Mouse (Mus musculus) frontal cortex, postnatal 25 days (tissue): ENCODE data around the gene Ube2b.

Experiments
- DNase-seq, 2 experiments: peaks; one replicate each; pipeline ENCODE4 v3.0.0; 2022; ENCODE audit warnings: low spot score in 2 of 2

The Ube2b gene

DNA sequence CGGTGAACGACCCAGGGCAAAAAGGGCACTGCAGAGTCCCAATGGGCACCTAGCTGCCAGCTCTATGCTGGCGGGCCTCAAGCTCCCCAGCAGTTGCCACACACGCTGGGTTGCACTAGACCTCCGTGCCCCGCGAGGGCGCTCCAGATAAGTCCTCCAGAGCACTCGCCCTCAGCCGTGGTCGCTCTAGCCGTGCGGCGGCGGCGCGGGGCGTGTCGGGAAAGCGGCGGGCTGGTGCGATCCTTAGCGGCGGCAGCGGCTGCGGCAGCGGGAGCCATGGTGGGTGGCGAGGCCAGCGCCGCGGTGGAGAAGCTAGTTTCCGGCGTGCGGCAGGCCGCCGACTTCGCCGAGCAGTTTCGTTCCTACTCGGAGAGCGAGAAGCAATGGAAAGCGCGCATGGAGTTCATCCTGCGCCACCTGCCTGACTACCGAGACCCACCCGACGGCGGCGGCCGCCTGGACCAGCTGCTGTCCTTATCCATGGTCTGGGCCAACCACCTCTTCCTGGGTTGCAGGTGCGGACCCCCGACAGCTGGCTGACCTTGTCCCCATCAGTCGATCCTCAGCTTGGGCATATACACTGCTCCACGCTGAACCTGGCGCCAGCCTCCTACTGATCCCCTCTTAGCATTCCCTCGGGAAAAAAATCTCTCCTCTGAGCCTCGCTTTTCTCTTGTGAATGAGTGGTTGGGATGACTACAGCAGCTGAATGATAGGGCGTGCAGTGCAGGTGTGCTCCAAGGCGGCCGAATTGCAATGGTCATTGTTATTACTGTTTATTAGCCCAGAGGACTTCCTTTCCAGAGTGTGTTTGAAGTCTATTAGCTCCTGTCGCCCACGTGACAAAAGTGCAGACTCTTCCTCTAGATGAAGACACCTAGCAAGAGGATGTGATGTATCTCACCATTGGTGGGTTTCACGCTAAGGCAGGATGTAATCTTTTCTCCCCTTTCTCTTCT, 32.8 kb downstream of the Ube2b start, which contains the start of gene Cdkn2aipnl:
Gene Cdkn2aipnl (plus strand): TSS at position 219 of the 959 bp plus-strand sequence.
- peak; percentile 96 to 99 for DNase-seq

DNA sequence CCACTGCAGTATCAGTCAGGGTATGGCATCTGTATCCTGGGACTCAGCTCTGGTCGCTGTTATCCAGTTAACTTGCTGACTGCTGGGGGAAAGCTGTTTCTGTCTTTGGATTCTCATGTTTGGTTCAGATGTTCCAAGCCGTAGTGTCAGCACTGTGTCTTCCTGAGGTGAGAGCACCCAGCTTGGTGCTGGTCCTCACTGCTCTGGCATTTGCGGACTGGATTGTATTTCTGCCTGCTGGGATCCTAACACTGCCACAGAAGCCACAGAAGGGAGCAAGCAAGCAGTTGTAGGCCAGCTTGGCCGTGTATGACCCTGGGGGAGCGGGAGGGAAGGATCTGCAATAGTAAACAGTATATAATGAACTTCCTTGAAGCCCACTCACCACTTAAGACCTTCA, 33.9 kb downstream of the Ube2b start:
- DNase-seq = no peak

DNA sequence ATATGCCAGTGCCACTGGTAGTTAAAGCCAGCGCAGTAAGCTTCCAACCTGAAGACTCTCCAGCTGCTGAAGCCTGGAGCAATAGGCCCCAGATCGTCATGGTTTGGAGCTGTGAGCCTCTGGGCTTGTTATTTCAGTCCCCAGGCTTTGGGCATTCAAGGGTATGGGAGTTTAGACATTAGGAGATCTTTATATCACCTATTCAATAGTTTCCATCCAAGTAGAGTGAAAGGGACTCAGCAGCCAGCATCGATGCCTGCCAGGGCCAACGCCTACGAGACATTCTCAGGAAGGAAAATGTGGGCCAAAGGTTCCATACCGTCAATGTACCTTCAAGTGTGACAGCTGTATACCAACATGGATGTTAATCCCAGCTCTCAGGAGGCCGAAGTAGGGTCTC, 38.3 kb downstream of the Ube2b start:
- no peak for DNase-seq

DNA sequence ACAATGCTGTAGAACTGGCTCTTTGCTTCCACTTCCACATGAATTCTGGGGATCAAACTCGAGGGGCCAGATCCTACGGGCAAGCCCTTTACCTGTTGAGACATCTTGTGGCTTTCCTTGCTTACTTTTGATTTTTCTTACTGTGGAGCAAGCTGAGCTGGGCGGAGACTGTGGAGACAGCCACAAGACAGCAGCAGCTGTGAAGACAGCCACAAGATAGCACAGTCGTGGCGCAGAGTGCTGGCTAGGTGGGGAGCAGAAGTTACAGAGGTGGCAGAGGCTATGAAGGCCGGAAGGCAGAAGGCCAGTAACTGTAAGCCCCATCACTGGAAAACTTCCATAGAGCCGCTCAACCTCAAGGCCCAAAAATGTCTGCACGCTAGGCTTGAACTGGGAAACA, 38.8 kb downstream of the Ube2b start:
- no peak for DNase-seq

DNA sequence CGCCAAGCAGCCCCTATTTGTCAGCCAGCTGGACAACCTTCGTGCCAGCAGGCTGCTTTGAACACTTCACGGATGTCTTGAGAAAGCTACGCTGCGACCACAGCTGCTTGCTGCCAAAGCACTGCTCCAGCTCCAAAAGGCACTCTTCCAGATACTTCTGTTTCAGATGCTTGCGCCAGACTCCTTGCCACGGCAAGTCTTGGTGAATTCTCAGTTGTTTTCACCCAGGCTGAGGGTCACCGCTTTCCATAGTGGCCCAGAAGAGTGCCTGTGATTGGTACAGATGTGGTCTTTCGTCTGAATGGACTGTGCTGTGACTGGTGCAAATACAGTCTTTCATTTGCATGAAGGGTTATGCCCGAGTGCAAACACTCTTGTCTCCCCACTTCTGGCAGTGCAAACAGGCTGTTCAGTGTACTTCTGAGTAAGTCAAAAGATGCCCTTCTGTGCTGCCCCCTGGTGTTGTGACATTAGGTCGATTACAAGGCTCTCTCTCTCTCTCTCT, 39.5 kb downstream of the Ube2b start:
- DNase-seq = no peak

DNA sequence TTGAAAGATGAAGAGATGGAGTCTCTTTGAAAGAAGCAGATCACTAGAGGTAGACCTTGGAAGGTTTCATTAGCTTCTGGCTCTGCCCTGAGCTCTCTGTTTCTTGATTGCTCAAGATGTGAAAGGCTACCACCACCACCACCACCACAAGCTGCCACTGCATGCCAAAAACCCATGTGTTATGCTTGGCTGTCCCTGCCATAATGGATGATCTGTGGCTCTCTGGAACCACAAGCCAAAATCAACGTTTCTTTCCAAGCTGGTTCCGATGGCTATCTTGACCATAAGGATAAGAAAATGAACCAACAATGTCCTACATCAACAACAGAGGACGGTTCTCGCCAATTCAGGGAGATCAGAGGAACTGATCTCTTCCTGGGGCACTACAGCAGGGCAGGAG, 40.5 kb downstream of the Ube2b start:
- DNase-seq = no peak

DNA sequence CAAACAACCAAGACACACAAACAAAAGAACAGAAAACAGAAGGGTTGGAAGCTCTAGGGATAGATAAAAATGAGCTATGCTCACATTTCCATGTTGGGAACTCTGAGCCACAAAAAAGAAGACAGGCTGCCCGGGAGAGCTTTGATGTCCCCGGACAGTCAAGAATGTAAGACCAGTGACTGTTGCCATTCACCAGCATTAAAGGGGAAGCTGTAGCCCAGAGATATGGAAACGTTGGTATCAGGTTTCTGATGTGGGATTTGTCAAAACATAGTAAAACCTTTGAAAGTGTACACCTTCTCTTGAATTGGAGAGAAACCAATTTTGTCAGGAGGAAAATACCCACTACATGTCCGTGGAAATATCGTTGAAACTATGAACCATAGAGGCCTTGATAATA, 41.1 kb downstream of the Ube2b start:
- no peak for DNase-seq

DNA sequence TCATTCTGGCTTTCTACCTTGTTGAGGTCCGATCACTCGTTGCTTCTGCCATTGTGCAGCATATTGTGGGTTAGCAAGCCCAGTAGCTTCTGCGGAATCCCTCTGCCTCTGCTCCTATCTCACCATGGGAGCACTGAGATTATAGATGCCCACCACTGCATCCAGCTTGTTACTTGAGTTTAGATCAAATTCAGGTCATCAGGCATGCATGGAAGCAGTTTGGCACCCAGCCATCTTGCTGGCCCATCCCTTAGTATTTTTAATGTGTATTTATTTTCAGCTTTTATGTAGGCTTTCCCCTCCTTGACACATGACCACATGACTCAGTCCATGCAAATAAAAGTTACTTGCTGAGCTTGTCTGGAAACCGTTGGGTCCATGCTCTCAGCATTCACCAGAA, 42.8 kb downstream of the Ube2b start:
- no peak for DNase-seq

DNA sequence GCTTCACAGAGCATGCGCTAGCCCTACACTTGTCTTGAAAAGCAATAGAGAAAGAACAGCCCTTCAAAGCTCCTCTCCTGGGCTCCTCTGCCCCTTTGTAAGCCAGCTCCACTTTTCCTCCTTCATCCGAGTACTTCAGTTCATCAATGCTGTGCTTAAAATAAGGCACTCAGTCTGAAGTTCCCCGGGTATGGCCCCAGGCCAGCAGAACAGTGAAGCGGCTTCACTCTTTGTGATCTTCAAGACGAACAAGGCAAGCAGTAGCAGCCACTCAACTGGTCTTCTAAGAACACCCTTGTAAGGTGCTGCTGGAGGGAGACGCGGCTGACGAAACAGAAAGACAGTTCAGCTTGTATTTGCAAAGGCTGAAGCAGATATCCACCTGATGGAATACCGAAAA, 44.5 kb downstream of the Ube2b start:
- DNase-seq = no peak

DNA sequence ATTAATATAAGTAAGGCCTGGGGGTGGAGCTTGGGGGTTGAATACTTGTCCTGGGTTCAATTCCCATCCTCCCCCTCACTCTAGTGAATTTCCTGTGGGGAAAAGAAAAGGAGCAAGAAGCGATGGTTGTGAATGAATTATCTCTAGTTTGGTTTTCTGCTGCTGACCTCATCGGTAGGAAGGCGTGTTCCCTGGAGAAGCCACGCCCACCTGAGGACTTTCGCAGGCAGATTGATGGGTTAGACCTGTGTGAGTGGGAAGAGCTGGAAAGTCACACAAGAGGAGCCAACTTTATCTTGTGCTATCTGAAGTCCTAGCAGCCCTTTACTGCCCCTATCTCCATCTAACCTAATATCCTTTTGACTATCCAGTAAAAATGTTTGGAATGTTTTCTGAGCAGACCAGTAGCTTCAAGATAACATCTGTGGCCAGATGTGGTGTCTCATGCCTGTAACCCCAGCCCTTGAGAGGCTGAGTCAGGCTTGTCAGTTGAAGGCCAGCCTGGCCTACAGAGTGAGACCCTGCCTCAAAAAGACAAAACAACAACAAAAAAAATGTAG, 48.6 kb downstream of the Ube2b start:
- no peak for DNase-seq

DNA sequence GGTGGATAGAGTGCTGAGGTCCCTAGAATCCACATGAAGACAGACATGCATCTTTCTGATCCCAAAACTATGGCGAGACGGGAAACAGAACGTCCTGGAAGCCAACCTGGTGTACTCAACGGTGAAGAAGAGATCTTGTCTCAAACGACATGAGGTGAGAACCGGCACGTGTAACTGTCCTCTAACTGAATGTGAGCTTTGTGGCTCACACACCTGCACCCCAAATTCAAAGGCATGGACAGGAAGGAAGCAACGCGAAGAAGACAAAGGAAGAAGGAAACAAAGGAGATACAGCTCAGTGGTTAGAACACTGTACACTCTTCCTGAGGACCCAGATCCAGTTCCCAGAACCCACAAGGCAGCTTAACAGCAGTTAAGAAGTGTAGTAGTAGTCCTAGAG, 50.6 kb downstream of the Ube2b start:
- DNase-seq = no peak

DNA sequence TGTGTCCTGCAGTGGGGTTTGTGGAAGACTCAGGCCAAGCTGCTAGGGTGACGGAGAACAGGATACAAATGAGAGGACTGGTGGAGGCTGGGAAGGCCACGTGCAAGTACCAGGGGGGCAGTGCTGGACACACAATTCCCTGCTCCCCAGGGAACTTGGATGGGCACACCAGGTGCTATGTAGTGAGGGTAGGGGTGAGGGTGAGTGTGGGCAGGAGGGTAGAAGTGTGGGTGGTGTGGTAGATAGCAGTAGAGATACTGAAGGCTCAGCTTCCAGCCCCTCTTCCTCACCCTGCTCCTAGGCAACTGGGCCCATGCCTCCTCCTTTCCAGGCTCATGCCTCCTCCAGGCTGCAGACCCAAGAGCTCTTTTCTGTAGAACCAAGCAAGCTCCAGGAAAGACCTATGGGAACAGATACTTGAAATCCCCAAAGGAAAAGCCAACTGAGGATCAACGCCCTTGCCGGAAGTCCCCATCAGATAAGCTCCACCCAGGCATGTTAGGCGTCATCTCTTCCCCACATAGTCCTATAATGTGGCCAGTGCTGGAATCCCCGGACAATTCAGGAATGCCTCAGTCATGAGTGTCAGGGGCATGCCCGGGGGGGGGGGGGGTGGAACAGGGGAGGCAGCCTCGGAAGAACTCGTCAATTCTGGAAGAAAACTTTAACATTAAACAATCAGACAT, 51.3 kb downstream of the Ube2b start:
- no peak for DNase-seq

DNA sequence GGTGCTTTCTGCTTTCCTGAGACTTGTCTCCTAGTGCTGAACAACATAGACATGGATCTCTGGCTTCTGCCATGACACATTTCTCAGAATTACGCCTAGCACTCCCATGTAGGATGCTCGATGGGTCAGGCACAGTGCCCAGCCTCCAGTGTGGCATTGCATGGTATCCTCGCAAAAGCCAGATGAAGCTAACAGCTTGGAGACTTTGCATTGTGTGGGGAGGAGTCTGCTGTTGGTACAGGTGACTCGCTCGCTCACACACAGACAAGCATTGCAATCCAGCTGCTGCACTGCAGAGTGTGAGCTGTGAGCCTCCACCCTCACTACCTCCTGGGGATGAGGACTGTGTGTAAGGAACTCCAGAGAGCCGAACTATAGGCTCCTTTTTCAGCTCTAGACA, 54.4 kb downstream of the Ube2b start:
- peak in 1 of 2 experiments; percentile 10 for DNase-seq

DNA sequence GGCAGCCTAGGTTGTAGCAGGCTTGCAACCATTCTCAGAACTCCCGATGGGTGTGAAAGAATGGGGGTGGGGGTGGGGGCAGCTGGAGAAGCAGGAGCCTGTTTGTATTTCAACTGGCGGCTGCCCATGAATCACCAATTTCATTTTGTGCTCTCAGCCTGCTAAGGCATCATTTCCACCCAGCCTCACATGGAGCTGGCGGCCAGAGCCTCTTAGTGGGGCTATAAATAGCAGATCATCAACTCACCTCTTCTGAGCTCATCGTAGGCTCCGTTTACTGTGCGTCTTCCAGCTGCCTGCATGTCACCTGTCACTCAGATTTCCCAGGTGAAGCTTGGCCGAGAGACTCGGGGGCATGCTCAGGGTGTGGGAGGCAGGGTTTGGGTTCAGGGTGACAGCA, 55.0 kb downstream of the Ube2b start:
- DNase-seq = peak; percentile 17 to 18

DNA sequence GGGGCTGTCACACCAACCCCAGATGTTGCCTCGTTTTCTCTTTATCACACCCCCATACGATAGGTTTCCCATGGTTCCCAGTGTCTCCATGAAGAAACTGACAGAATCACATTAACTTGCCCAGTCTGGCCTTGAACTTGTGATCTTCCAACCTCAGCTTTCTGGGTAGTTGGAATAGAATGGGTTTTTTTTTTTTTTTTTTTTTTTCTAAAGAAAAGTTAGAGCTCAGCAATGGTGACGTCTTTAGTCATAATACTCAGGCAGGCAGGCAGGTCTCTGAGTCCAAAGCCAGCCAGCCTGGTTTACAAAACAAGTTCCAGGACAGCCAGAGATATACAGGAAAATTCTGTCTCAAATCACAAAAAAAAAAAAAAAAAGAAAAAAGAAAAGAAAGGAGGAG, 56.3 kb downstream of the Ube2b start:
- no peak for DNase-seq

DNA sequence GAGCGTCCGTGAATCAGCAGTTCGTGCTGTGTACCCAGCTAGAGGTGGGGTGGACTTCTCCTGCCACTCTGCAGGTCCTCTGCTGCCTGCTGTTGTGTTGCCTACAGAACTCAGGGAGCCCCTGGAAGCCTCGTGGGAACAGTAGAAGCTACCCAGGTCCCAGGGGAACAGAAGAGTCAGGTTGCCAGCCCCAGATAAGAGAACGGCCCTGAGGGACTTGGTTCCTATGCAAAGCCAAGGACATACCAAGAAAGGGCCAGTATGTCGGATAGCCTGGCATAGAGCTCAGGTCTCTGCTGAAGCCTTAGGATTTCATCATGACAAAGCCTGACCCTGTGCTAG, 57.1 kb downstream of the Ube2b start:
- no peak for DNase-seq

DNA sequence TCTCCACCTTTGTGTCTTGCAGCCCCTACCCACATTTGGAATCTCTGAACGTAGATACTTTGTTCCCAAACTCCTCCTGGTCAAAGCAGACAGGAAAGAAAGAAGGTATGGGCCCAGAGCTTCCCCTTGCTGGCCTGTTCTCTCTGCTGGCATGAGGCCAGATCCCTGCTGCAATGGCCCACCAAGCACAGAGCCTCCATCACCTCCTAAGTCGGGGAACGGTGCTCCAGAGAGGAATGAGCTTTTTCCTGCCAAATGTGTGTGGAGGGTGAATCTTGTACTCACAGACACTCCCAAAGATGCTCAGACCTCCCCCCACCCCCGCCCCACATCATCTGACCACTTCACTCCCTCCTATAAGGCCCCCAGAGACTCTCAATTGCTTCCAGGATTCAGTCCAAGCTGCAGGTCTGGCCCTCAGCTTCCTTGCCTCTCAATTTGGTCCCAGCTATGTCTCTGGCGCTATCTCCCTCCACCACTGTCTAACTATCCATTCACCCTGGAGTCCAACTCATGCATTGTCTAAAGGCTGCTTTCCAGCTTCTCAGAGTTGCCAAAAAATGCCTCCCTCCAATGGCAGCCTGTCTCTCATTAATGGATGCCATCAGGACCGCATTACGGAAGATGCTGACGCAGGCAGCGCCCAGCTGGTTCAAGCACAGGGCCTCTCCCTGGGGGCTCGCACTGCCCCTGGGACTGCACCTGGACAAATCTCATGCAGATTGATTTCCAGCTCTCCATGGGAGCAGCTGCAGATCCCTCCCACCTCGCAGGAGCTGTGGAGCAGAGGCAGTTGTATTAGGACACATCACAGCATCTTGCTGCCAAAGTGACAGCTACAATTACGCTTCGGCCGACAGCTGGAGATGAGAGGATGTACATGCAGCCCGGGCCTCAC, 57.7 kb downstream of the Ube2b start:
- DNase-seq = no peak

DNA sequence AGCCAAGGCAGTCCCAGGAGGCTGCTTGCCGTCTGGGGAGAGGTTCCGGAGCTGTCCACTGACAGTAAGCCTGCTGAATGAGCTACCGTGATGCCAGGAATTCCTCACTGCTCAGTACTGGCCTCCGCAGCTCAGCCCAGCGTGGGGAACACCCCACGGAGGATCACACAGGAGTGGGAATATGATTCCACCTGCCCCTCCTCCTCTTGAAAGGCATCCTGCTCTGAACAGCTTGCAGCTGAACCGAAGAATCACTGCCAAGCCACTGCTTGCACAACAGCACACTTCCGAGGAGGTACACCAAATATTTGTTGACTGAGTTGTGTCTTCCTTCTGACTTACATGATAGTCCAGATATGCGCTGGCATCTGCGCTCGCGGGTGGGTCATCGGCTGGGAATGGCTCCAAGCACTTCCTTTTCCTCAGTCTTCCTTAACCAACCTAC, 60.0 kb downstream of the Ube2b start:
- DNase-seq = no peak

DNA sequence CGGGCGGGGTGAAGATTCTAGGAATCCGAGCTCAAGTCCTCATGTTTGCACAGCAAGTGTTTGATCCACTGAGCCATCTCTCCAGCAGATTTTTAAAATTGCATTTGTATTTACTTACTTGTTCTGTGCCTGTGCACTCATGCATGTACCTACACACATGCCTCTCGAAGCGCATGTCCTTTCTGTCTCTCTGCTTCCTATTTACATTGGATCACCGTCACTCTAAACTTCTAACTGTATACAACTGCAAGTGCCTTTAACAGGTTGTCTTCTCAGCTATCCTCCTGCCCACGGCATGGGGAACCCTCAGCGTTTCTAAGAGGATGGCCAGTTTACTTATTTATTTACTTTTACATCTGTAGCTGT, 61.0 kb downstream of the Ube2b start:
- no peak for DNase-seq

DNA sequence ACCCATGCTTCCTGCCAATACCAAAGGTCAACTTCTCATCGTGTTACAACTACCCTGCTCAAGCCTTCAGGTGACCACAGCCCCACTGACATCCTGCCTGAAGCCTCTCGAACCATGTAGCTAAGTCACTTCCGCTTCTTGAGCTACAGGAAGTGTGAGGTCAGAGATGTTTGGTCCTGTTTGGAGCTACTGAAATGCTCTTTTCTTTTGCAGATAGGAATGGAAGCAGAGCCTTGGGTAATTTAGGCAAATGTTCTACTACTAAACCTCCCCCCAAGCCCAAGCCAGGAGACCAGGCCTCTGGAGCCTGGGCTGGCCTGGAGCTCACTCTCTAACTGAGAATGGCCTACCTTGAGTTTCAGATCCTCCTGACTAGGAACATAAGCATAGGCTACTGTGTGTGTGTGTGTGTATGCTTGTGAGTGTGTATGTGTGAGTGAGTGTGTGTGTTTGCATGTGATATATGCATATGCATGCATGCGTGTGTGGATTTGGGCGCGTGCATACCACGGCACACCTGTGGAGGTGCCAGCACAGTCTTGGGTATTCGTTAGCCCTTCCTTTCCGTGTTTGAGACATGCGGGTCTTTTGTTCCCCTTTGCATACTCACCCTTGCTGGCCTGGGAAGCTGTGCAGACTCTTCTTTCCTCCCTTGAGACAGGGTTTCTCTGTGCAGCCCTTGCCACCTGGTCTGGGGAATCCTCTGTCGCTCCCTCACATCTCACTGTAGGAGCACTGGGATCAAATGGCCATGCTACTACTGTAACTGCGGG, 61.6 kb downstream of the Ube2b start:
- DNase-seq = no peak

DNA sequence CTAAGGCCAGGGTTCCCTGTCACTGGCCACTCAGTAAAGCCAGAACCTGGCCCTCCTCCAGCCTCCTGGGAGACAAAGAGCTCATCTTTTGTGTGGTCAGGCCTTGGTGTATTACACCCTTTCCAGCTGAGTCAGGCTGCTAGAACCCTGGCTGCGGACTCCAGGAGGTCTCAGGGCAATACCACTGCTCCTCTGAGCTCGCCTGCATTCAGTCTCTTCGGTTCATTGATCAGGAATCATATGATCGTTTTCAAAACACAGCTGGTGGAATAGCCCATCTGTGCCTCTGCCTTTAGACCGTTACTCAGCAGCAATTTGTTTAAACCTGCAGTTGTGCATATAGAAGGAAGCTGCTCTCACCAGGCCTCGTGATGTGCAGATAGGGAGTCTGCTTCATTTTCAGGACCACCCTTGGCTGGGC, 63.2 kb downstream of the Ube2b start:
- no peak for DNase-seq
